Mouse (Mus musculus) midbrain, postnatal 0 days (tissue): Measurements from ENCODE around the gene Wdtc1. TPM values are rescaled to one million over a fixed set of nuclear protein-coding genes. Genes with fewer than 3 reads are reported as not detected.

Experiments used
- ATAC-seq: fragments of 200-750 bp; cut with Nextera tagmentation; 2 replicates; pipeline ENCODE4 v1.8.0; 2017; ENCODE audit warnings: moderate number of reproducible peaks, mild to moderate bottlenecking, moderate TSS enrichment, moderate library complexity; ENCODE audit not compliant: low FRiP score
- DNase-seq: peaks from one replicate; pipeline ENCODE4 v3.0.0-alpha.2; 2015; ENCODE audit warnings: low spot score
- H3K27ac ChIP-seq: fragments of 300-500 bp; sonication (generic); 2 replicates; pipeline ENCODE4 v1.5.1; 2014; ENCODE audit warnings: low read depth, mild to moderate bottlenecking, low read length, mixed read lengths
- H3K27me3 ChIP-seq: fragments of 300-500 bp; sonication (generic); 2 replicates; pipeline ENCODE4 v1.6.1; 2014; ENCODE audit warnings: low read length, control low read depth, mixed read lengths; ENCODE audit not compliant: insufficient read depth
- H3K36me3 ChIP-seq: fragments of 300-500 bp; sonication (generic); 2 replicates; pipeline ENCODE4 v1.6.1; 2014; ENCODE audit warnings: low read length, control low read depth, mixed read lengths; ENCODE audit not compliant: insufficient read depth
- H3K4me1 ChIP-seq: fragments of 300-500 bp; sonication (generic); 2 replicates; pipeline ENCODE4 v1.6.1; 2014; ENCODE audit warnings: mild to moderate bottlenecking, control low read depth, antibody characterized with exemption, low read length, mixed read lengths; ENCODE audit not compliant: insufficient read depth
- H3K4me2 ChIP-seq: fragments of 300-500 bp; sonication (generic); 2 replicates; pipeline ENCODE4 v1.6.1; 2014; ENCODE audit warnings: low read depth, mild to moderate bottlenecking, low read length, mixed read lengths; ENCODE audit not compliant: poor library complexity, severe bottlenecking
- H3K4me3 ChIP-seq: fragments of 300-500 bp; sonication (generic); 2 replicates; pipeline ENCODE4 v1.5.1; 2014; ENCODE audit warnings: low read depth, mild to moderate bottlenecking, low read length, moderate library complexity
- H3K9ac ChIP-seq: fragments of 300-500 bp; sonication (generic); replicated peaks from 2 replicates; pipeline ENCODE4 v1.6.1; 2014; ENCODE audit warnings: mild to moderate bottlenecking, low read length, moderate library complexity, mixed read lengths; ENCODE audit not compliant: poor library complexity, severe bottlenecking
- H3K9me3 ChIP-seq: fragments of 300-500 bp; sonication (generic); 2 replicates; pipeline ENCODE4 v1.6.1; 2016; ENCODE audit warnings: low read length, control low read depth
- CTCF ChIP-seq: IDR thresholded peaks from 2 replicates; pipeline ENCODE4 v1.5.1; 2016; ENCODE audit warnings: antibody characterized with exemption, mild to moderate bottlenecking
- WGBS: fragments of 180-500 bp; shearing (Covaris S2); extraction: QIAGEN DNeasy Blood & Tissue Kit; methylation state at CpG from one replicate; pipeline ENCODE4 v1.1.7; 2014; 5-methylcytosine and 5-hydroxymethylcytosine counted together
- polyA plus RNA-seq: library from polyadenylated mRNA; unstranded; fragments of >200 nt; fragmentation: Nextera tagmentation; extraction: Ambion mirVana; gene quantifications from 2 replicates; pipeline ENCODE4 v1.2.1, GENCODE M21; 2015
- total RNA-seq: library from RNA; depleted of rRNA; stranded (reverse); fragments of >200 nt; gene quantifications from 2 replicates; pipeline ENCODE4 v1.2.3, GENCODE M21; 2014

Wdtc1 gene
- total and polyA plus RNA-seq, 2 experiments from 2014 or later, result 15.6 to 54.8 TPM

- 45% methylated on average over 5 of the region's 5 CpGs for WGBS
- TF ChIP-seq CTCF, result no peak
- Histone ChIP-seq H3K4me3 (no peak overlapping the region), H3K27ac (no peak overlapping the region), H3K27me3 (no peaks in the 10 kb centered on the region), H3K9ac (0 out of 2 replicates have a peak overlapping the region, but pooled peaks have one; percentile 0), H3K36me3 (no peaks in the 10 kb centered on the region), H3K4me2 (no peak overlapping the region), H3K9me3 (no peaks in the 10 kb centered on the region), H3K4me1 (peaks cover 14% of the 10 kb centered on the region; the same call in 1 of the 2 replicates)
- no peak for DNase-seq
- ATAC-seq, result no peak
Observed at GRCm38 (mm10) chr4:133379046-133379347, 25.7 kb upstream of the Wdtc1 start.

GRCm38 (mm10) chr4:133378236-133379045 lies 25.2 kb upstream of the Wdtc1 start:
- H3K4me2 ChIP-seq, result no peak overlapping the region
- 0 out of 2 replicates have a peak overlapping the region, but pooled peaks have one; percentile 0 for H3K9ac ChIP-seq
- DNase-seq (no peak), ATAC-seq (no peak)
- no peak for TF ChIP-seq CTCF
- WGBS, result 19% methylated on average over 13 of the region's 13 CpGs
- no peak overlapping the region for H3K4me3 ChIP-seq
- H3K36me3 ChIP-seq, result no peaks in the 10 kb centered on the region
- H3K9me3 ChIP-seq, result no peaks in the 10 kb centered on the region
- no peak overlapping the region for H3K27ac ChIP-seq
- peaks cover 20% of the 10 kb centered on the region for H3K4me1 ChIP-seq
- no peaks in the 10 kb centered on the region for H3K27me3 ChIP-seq

- H3K4me1 ChIP-seq, result peaks cover 41% of the 10 kb centered on the region
- WGBS, result 37% methylated on average over 10 of the region's 10 CpGs
- TF ChIP-seq CTCF, result no peak
- H3K9me3 ChIP-seq, result no peaks in the 10 kb centered on the region
- ATAC-seq (no peak), DNase-seq (no peak)
- no peak overlapping the region for H3K4me3 ChIP-seq
- H3K36me3 ChIP-seq, result no peaks in the 10 kb centered on the region
- no peaks in the 10 kb centered on the region for H3K27me3 ChIP-seq
- no peak overlapping the region for H3K27ac ChIP-seq
- no peak overlapping the region for H3K9ac ChIP-seq
- H3K4me2 ChIP-seq, result no peak overlapping the region
Observed at GRCm38 (mm10) chr4:133375812-133376577, 22.7 kb upstream of the Wdtc1 start.

- DNase-seq (no peak), ATAC-seq (no peak)
- Histone ChIP-seq H3K36me3 (no peaks in the 10 kb centered on the region), H3K9ac (no peak overlapping the region), H3K27me3 (no peaks in the 10 kb centered on the region), H3K4me3 (no peak overlapping the region), H3K9me3 (no peaks in the 10 kb centered on the region), H3K4me1 (peaks cover 44% of the 10 kb centered on the region), H3K27ac (no peak overlapping the region), H3K4me2 (no peak overlapping the region)
- 71% methylated on average over 4 of the region's 4 CpGs for WGBS
- no peak for TF ChIP-seq CTCF
Observed at GRCm38 (mm10) chr4:133374011-133374410, 20.7 kb upstream of the Wdtc1 start.

GRCm38 (mm10) chr4:133372278-133372665 lies 19.0 kb upstream of the Wdtc1 start:
- no peak overlapping the region for H3K27ac ChIP-seq
- no peak for ATAC-seq
- peaks cover 44% of the 10 kb centered on the region for H3K4me1 ChIP-seq
- H3K36me3 ChIP-seq, result no peaks in the 10 kb centered on the region
- H3K9ac ChIP-seq, result no peak overlapping the region
- H3K9me3 ChIP-seq, result no peaks in the 10 kb centered on the region
- H3K27me3 ChIP-seq, result no peaks in the 10 kb centered on the region
- H3K4me3 ChIP-seq, result peak overlapping the region; percentile 91
- DNase-seq, result no peak
- H3K4me2 ChIP-seq, result peak overlapping the region; percentile 80
- WGBS, result 77% methylated on average over 6 of the region's 6 CpGs
- no peak for TF ChIP-seq CTCF
